Mouse (Mus musculus): ENCODE measurements around the gene Mier2. TPM values are rescaled to one million over a fixed set of nuclear protein-coding genes. Genes with fewer than 3 reads are reported as not detected.

The Mier2 gene
- polyA plus RNA-seq, 1 experiment from 2014 or later = 66.4 TPM

DNA sequence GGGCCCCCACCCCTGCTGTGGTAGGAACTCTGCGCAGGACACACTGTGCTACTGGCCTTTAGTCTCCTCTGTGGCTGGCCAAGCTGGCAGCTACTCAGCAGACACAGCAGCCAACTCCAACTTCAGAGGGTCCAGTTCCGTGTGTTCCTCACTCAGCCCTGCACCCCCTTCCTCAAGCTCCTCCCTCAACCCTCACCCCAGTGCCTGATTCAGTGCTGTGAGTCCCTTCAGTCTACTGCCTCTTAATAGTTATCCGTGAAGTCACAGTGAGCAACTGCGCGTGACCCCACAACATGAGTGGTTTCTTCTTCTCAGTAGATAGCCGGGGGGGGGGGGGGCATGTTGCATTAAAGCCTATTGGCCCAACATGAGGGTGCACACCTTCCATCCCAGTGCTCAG is 18.6 kb upstream of the Mier2 start:
- no peak overlapping the region for H3K9ac ChIP-seq
- peaks cover 5% of the 10 kb centered on the region; the same call in 1 of the 2 replicates for H3K27me3 ChIP-seq

GRCm38 (mm10) chr10:79571314-79571713 is 16.3 kb upstream of the Mier2 start:
- WGBS = 85% methylated on average over 2 of the region's 2 CpGs

More for the DNA sequence above, 18.6 kb upstream of the Mier2 start:
- Histone ChIP-seq H3K9me3 (no peaks in the 10 kb centered on the region), H3K27ac (no peak overlapping the region), H3K36me3 (no peaks in the 10 kb centered on the region), H3K4me3 (no peak overlapping the region), H3K4me2 (no peak overlapping the region), H3K4me1 (no peaks in the 10 kb centered on the region)
- 83% methylated on average over 6 of the region's 6 CpGs for WGBS
- ATAC-seq (ENCODE audit: insufficient number of reproducible peaks, low FRiP score, low TSS enrichment, low read depth) = no peak

DNA sequence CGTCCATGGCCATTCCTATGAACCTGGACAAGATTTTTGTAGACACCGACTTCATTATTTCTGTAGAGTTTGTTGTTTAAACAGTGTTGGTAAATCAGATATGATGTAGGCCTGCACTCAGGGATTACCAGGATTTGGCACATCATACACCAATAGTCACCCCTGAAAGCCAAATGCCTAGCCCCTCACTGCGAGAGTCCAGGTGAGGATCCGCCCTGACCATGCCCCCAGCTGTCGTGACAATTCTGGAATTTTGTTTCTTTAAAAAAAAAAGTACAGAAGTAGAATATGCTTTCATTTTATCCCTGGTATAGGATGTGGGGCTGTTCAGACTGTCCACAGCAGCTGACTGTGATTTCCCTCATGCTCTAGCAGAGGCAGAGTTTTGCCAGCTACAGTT is 14.9 kb upstream of the Mier2 start:
- no peaks in the 10 kb centered on the region for H3K4me1 ChIP-seq
- no peak overlapping the region for H3K27ac ChIP-seq
- H3K9ac ChIP-seq = no peak overlapping the region
- ATAC-seq (ENCODE audit: insufficient number of reproducible peaks, low FRiP score, low TSS enrichment, low read depth) = no peak
- H3K4me2 ChIP-seq = no peak overlapping the region
- no peaks in the 10 kb centered on the region for H3K36me3 ChIP-seq
- WGBS = 85% methylated on average over 5 of the region's 5 CpGs
- H3K9me3 ChIP-seq = peaks cover 4% of the 10 kb centered on the region; the same call in 1 of the 2 replicates
- H3K4me3 ChIP-seq = no peak overlapping the region
- H3K27me3 ChIP-seq = no peaks in the 10 kb centered on the region

More at GRCm38 (mm10) chr10:79571314-79571713, 16.3 kb upstream of the Mier2 start:
- peaks cover 4% of the 10 kb centered on the region; the same call in 1 of the 2 replicates for H3K9me3 ChIP-seq
- H3K4me1 ChIP-seq = no peaks in the 10 kb centered on the region
- ATAC-seq (ENCODE audit: insufficient number of reproducible peaks, low FRiP score, low TSS enrichment, low read depth) = no peak
- H3K4me2 ChIP-seq = no peak overlapping the region
- H3K4me3 ChIP-seq = no peak overlapping the region
- H3K9ac ChIP-seq = no peak overlapping the region
- no peaks in the 10 kb centered on the region for H3K27me3 ChIP-seq
- no peaks in the 10 kb centered on the region for H3K36me3 ChIP-seq
- H3K27ac ChIP-seq = no peak overlapping the region

GRCm38 (mm10) chr10:79559716-79560115 is 4.7 kb upstream of the Mier2 start:
- H3K4me3 ChIP-seq = no peak overlapping the region
- no peak overlapping the region for H3K27ac ChIP-seq
- H3K4me2 ChIP-seq = no peak overlapping the region
- no peak overlapping the region for H3K9ac ChIP-seq
- H3K4me1 ChIP-seq = peaks cover 8% of the 10 kb centered on the region
- no peaks in the 10 kb centered on the region for H3K9me3 ChIP-seq
- no peaks in the 10 kb centered on the region for H3K27me3 ChIP-seq
- no peaks in the 10 kb centered on the region for H3K36me3 ChIP-seq
- WGBS = 94% methylated on average over 2 of the region's 2 CpGs
- ATAC-seq (ENCODE audit: insufficient number of reproducible peaks, low FRiP score, low TSS enrichment, low read depth) = no peak

- no peaks in the 10 kb centered on the region for H3K27me3 ChIP-seq
- H3K36me3 ChIP-seq = no peaks in the 10 kb centered on the region
- H3K4me3 ChIP-seq = no peak overlapping the region
- no peak overlapping the region for H3K9ac ChIP-seq
- peaks cover 25% of the 10 kb centered on the region for H3K4me1 ChIP-seq
- no peak overlapping the region for H3K4me2 ChIP-seq
- WGBS = 94% methylated on average over 5 of the region's 5 CpGs
- no peak for ATAC-seq (ENCODE audit: insufficient number of reproducible peaks, low FRiP score, low TSS enrichment, low read depth)
- H3K27ac ChIP-seq = no peak overlapping the region
- H3K9me3 ChIP-seq = no peaks in the 10 kb centered on the region
Measured at GRCm38 (mm10) chr10:79557496-79557895, 2.5 kb upstream of the Mier2 start.

- Histone ChIP-seq H3K27ac (no peak overlapping the region), H3K9ac (no peak overlapping the region), H3K4me2 (no peak overlapping the region), H3K36me3 (no peaks in the 10 kb centered on the region), H3K4me1 (peaks cover 31% of the 10 kb centered on the region), H3K4me3 (no peak overlapping the region), H3K27me3 (no peaks in the 10 kb centered on the region), H3K9me3 (no peaks in the 10 kb centered on the region)
- 86% methylated on average over 5 of the region's 5 CpGs for WGBS
- ATAC-seq (ENCODE audit: insufficient number of reproducible peaks, low FRiP score, low TSS enrichment, low read depth) = no peak
Measured at GRCm38 (mm10) chr10:79556951-79557350, 2.0 kb upstream of the Mier2 start.

GRCm38 (mm10) chr10:79555238-79555724 is 282 bp upstream of the Mier2 start:
- WGBS = 24% methylated on average over 7 of the region's 7 CpGs
- peak overlapping the region; percentile 94 for H3K4me3 ChIP-seq
- H3K4me2 ChIP-seq = peak overlapping the region; percentile 79
- H3K9ac ChIP-seq = peak overlapping the region; percentile 90
- no peak overlapping the region for H3K27ac ChIP-seq
- no peaks in the 10 kb centered on the region for H3K9me3 ChIP-seq
- no peaks in the 10 kb centered on the region for H3K27me3 ChIP-seq
- H3K36me3 ChIP-seq = peaks cover 4% of the 10 kb centered on the region
- 0 out of 2 replicates have a peak, but pooled peaks have one; percentile 1 for ATAC-seq (ENCODE audit: insufficient number of reproducible peaks, low FRiP score, low TSS enrichment, low read depth)
- H3K4me1 ChIP-seq = peaks cover 31% of the 10 kb centered on the region

DNA sequence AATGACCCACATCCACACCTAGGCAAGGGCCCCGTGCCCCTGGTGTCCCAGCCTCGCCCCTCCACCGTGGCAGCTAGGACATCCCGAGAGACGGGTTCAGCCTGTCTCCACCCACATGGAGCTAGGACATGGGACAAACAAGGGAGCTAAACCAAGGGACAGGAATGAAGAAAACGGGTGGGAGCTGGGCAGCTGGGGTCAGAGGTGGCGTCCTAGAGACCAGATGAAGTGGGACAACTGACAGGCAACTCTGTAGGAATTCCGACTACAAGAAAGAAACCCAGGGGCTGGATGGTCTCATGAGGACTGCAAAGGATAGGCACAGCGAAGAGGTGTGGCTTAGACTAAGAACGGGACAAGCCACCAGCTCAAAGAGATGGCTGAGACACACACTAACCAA is 1.3 kb downstream of the Mier2 start:
- H3K27ac ChIP-seq = no peak overlapping the region
- H3K27me3 ChIP-seq = no peaks in the 10 kb centered on the region
- peaks cover 20% of the 10 kb centered on the region for H3K36me3 ChIP-seq
- ATAC-seq (ENCODE audit: insufficient number of reproducible peaks, low FRiP score, low TSS enrichment, low read depth) = no peak
- H3K4me1 ChIP-seq = peaks cover 31% of the 10 kb centered on the region
- H3K4me2 ChIP-seq = peak overlapping the region; percentile 79
- 0 out of 2 replicates have a peak overlapping the region, but pooled peaks have one; percentile 90 for H3K9ac ChIP-seq
- peak overlapping the region; percentile 94 for H3K4me3 ChIP-seq
- no peaks in the 10 kb centered on the region for H3K9me3 ChIP-seq
- WGBS = 32% methylated on average over 10 of the region's 10 CpGs

- no peak for ATAC-seq (ENCODE audit: insufficient number of reproducible peaks, low FRiP score, low TSS enrichment, low read depth)
- Histone ChIP-seq H3K9me3 (no peaks in the 10 kb centered on the region), H3K4me3 (peak overlapping the region; percentile 94), H3K36me3 (peaks cover 25% of the 10 kb centered on the region), H3K4me1 (peaks cover 31% of the 10 kb centered on the region), H3K27ac (no peak overlapping the region), H3K4me2 (peak overlapping the region; percentile 79), H3K27me3 (no peaks in the 10 kb centered on the region), H3K9ac (no peak overlapping the region)
- WGBS = 80% methylated on average over 6 of the region's 6 CpGs
Measured at GRCm38 (mm10) chr10:79553176-79553575, 1.8 kb downstream of the Mier2 start.

DNA sequence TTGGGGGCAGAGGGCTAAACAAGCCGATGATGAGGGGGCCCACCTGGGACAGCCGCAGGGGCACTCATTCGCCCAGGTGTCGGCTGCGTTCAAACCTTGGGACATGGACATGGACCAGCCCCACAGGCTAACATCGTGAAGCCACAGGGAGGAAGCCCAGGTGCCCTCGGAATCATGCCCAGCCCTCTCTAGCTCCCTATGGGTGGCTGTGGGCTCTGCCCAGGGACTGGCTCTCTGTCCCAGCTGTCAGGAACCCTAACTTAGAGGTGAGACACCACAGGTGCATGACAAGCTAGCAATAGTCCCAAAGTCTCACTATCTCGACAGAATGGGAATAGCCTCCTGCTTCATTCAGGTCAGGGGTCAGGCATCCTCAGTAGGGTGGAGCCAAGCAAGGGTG is 2.5 kb downstream of the Mier2 start:
- Histone ChIP-seq H3K27ac (no peak overlapping the region), H3K36me3 (peaks cover 31% of the 10 kb centered on the region), H3K9me3 (no peaks in the 10 kb centered on the region), H3K27me3 (no peaks in the 10 kb centered on the region), H3K4me1 (peaks cover 31% of the 10 kb centered on the region), H3K4me2 (no peak overlapping the region), H3K4me3 (no peak overlapping the region), H3K9ac (no peak overlapping the region)
- WGBS = 83% methylated on average over 8 of the region's 8 CpGs
- ATAC-seq (ENCODE audit: insufficient number of reproducible peaks, low FRiP score, low TSS enrichment, low read depth) = no peak

DNA sequence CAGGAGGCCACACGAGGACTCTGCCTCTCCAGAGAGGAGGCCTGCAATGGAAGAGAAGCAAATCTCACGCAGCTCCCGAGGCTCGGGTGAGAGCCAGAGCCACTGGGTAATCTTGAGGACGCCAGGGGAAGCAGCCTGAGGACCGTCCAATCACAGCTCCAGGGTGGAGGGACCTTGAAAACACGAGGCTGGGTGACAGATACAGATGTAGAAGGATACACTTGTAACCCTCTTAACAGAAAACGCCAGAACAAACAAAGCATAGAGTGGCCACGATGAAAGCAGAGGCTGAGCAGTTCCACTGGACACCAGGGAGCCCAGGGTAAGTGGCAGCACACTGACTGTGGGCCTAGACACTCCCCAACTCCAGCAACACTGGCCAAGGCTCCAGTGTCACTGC is 4.6 kb downstream of the Mier2 start:
- no peak overlapping the region for H3K9ac ChIP-seq
- 82% methylated on average over 9 of the region's 9 CpGs for WGBS
- H3K9me3 ChIP-seq = no peaks in the 10 kb centered on the region
- peaks cover 28% of the 10 kb centered on the region for H3K4me1 ChIP-seq
- no peak overlapping the region for H3K4me3 ChIP-seq
- H3K36me3 ChIP-seq = peaks cover 53% of the 10 kb centered on the region
- H3K27me3 ChIP-seq = no peaks in the 10 kb centered on the region
- H3K4me2 ChIP-seq = no peak overlapping the region
- no peak for ATAC-seq (ENCODE audit: insufficient number of reproducible peaks, low FRiP score, low TSS enrichment, low read depth)
- no peak overlapping the region for H3K27ac ChIP-seq

DNA sequence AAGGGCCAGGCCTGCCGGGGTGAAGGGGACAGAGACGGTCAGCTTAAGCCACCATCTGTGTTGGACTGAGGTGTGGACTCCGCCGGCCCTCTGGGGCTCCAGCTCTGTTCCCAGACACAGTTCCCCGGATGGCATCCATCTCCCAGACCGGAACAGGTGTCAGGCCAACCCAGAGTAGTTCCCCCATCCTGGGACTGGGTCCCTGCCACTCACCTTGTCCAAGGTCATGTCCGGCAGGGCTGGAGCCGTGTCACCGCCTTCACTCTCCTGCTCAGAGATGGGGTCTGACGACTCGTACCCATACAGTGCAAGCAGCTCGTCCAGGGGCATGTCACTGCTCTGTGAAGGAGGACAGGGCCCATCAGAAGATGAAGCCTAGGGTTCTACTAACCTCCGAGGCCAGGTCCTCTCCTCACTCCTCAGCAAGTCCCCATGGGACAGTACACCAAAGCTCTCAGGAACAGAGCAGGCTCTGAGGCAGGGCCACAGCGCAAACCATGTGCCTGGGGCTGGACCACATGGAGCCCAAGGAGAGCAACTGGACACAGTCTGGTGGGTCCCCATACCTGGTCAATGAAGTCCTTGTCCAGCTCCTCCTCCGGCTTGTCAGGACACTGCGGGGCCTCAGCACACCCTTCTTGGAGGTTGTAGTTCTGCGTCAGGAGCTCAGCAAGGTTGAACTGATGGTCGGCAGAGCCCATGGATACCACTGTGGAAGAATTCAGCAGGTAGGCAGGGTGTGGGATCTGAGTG is 5.9 kb downstream of the Mier2 start:
- Histone ChIP-seq H3K4me2 (no peak overlapping the region), H3K27ac (no peak overlapping the region)

More for the DNA sequence above, 5.9 kb downstream of the Mier2 start:
- no peaks in the 10 kb centered on the region for H3K9me3 ChIP-seq
- H3K4me3 ChIP-seq = no peak overlapping the region
- peaks cover 22% of the 10 kb centered on the region for H3K4me1 ChIP-seq
- no peaks in the 10 kb centered on the region for H3K27me3 ChIP-seq
- ATAC-seq (ENCODE audit: insufficient number of reproducible peaks, low FRiP score, low TSS enrichment, low read depth) = no peak
- WGBS = 94% methylated on average over 18 of the region's 18 CpGs
- H3K36me3 ChIP-seq = peaks cover 65% of the 10 kb centered on the region
- no peak overlapping the region for H3K9ac ChIP-seq
